Mouse (Mus musculus): Measurements from ENCODE around the gene Fbxl20. TPM values are rescaled to one million over a fixed set of nuclear protein-coding genes. Genes with fewer than 3 reads are reported as not detected.

The Fbxl20 gene
- total RNA-seq, 2 experiments from 2014 or later, result 45.0 to 45.6 TPM

- DNase-seq (ENCODE audit: low spot score in 2 of 2), result no peak
These were observed 98.5 kb downstream of the Fbxl20 start for GRCm38 (mm10) chr11:98051611-98052128.

- DNase-seq (ENCODE audit: low spot score in 2 of 2), result no peak
These were observed 99.3 kb downstream of the Fbxl20 start for GRCm38 (mm10) chr11:98050940-98051339.

GRCm38 (mm10) chr11:98050520-98050815 is 99.7 kb downstream of the Fbxl20 start:
- DNase-seq (ENCODE audit: low spot score in 2 of 2), result no peak

- DNase-seq (ENCODE audit: low spot score in 2 of 2), result no peak
These were observed 100.3 kb downstream of the Fbxl20 start for GRCm38 (mm10) chr11:98049672-98050519.

- DNase-seq (ENCODE audit: low spot score in 2 of 2), result no peak
These were observed 102.5 kb downstream of the Fbxl20 start for GRCm38 (mm10) chr11:98047745-98048144.

- no peak for DNase-seq (ENCODE audit: low spot score in 2 of 2)
These were observed 103.7 kb downstream of the Fbxl20 start for GRCm38 (mm10) chr11:98046466-98046865.

- no peak for DNase-seq (ENCODE audit: low spot score in 2 of 2)
These were observed 104.6 kb downstream of the Fbxl20 start for GRCm38 (mm10) chr11:98045596-98045995.

GRCm38 (mm10) chr11:98044074-98044473 is 106.1 kb downstream of the Fbxl20 start:
- no peak for DNase-seq (ENCODE audit: low spot score in 2 of 2)

GRCm38 (mm10) chr11:98042741-98043140 is 107.5 kb downstream of the Fbxl20 start:
- no peak for DNase-seq (ENCODE audit: low spot score in 2 of 2)

GRCm38 (mm10) chr11:98040975-98041374 is 109.2 kb downstream of the Fbxl20 start:
- DNase-seq (ENCODE audit: low spot score in 2 of 2), result no peak

GRCm38 (mm10) chr11:98037871-98038270 is 112.3 kb downstream of the Fbxl20 start:
- no peak for DNase-seq (ENCODE audit: low spot score in 2 of 2)

GRCm38 (mm10) chr11:98035977-98036377 is 114.2 kb downstream of the Fbxl20 start:
- DNase-seq (ENCODE audit: low spot score in 2 of 2), result peak in 1 of 2 experiments; percentile 25

- no peak for DNase-seq (ENCODE audit: low spot score in 2 of 2)
These were observed 115.4 kb downstream of the Fbxl20 start for GRCm38 (mm10) chr11:98034840-98035239.

- no peak for DNase-seq (ENCODE audit: low spot score in 2 of 2)
These were observed 116.1 kb downstream of the Fbxl20 start for GRCm38 (mm10) chr11:98034061-98034460.

Other genes starting within 250 kb of the Fbxl20 start
- gene Plxdc1, start 164.0 kb downstream of the Fbxl20 start, total RNA-seq (2021), result 10 to 100 TPM; 12.5 to 13.3 TPM
- gene Arl5c, start 154.2 kb downstream of the Fbxl20 start, total RNA-seq (2021), result 1 to 10 TPM; 1.6 to 1.9 TPM
- 10 to 100 TPM; 18.8 TPM for gene Cacnb1, start 127.4 kb downstream of the Fbxl20 start, total RNA-seq (2021)
- 1,000 to 10,000 TPM; 1,362 to 1,367 TPM for gene Rpl19, start 123.7 kb downstream of the Fbxl20 start, total RNA-seq (2021)
- gene Stac2, start 96.9 kb downstream of the Fbxl20 start, total RNA-seq (2021), result 1 to 10 TPM; 4.1 to 4.8 TPM
- 10 to 100 TPM; 60.9 to 62.4 TPM for gene Med1, start 42.9 kb upstream of the Fbxl20 start, total RNA-seq (2021)
- gene Cdk12, start 52.7 kb upstream of the Fbxl20 start, total RNA-seq (2021), result 10 to 100 TPM; 50.8 to 53.8 TPM
- gene Neurod2, start 179.2 kb upstream of the Fbxl20 start, total RNA-seq (2021), result under 1 TPM in 1 of 2 experiments, not detected in 1; 0.34 TPM
- gene Ppp1r1b, start 198.0 kb upstream of the Fbxl20 start, total RNA-seq (2021), result 1 to 10 TPM; 1.3 to 1.9 TPM
- 10 to 100 TPM; 30.3 to 30.9 TPM for gene Stard3, start 208.0 kb upstream of the Fbxl20 start, total RNA-seq (2021)
- gene Tcap, start 233.4 kb upstream of the Fbxl20 start, total RNA-seq (2021), result 10 to 100 TPM in 1 of 2 experiments, 1 to 10 TPM in 1; 8.6 to 16.7 TPM
- gene Pnmt, start 236.0 kb upstream of the Fbxl20 start, total RNA-seq (2021), result 100 to 1,000 TPM; 686 to 903 TPM